Mouse (Mus musculus) skeletal muscle tissue, postnatal 0 days (tissue): ENCODE data around the gene Btaf1. TPM values are rescaled to one million over a fixed set of nuclear protein-coding genes. Genes with fewer than 3 reads are reported as not detected.

Experiments
- polyA plus RNA-seq: library from polyadenylated mRNA; unstranded; fragments of >200 nt; fragmentation: Nextera tagmentation; extraction: Ambion mirVana; gene quantifications from 2 replicates; pipeline ENCODE4 v1.2.1, GENCODE M21; 2015

The Btaf1 gene
- 2.3 and 2.4 TPM in 2 replicates for polyA plus RNA-seq

GRCm38 (mm10) chr19:36925671-36926552, at the start of gene Btaf1:
TSS of gene Btaf1 (plus strand) at chr19:36926079.

DNA sequence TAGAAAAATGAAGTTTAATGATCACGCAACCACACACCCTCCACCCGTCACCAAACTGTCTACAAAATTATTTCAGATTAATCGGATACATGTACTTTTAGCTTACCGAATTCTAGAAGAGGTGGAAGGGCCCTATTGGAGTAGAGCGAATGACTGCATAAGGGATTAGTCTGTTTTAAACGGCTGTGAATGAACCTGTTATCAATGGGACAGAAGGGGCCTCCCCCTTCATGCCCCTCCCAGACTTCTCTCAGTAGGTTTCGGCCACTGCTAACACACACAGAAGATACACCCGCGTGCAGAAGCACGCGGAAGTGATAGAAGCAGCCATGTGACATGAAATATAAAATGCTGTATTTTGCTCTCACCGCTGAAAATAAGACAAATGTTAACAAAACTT, 6.4 kb upstream of the Btaf1 start, which contains the start of gene Fgfbp3:
Gene Fgfbp3, minus strand, starts transcription at position 150 of the 400 bp plus-strand sequence.

Other genes with a start within 250 kb of the Btaf1 start
- gene Ppp1r3c, start 189.4 kb upstream of the Btaf1 start, polyA plus RNA-seq = 39.3 and 41.7 TPM in 2 replicates
- gene Tnks2, start 91.8 kb upstream of the Btaf1 start, polyA plus RNA-seq = 27.4 and 35.6 TPM in 2 replicates
- 2.7 and 3.1 TPM in 2 replicates for gene Fgfbp3, start 6.5 kb upstream of the Btaf1 start, polyA plus RNA-seq